In genomic region chr3:34662712-34663655, GRCm38 (mm10) we compare ENCODE assay signal across 9 mouse cellular contexts. TPM values are rescaled to one million over a fixed set of nuclear protein-coding genes. Genes with fewer than 3 reads are reported as not detected.
DNase-seq lines count a peak whose midpoint lies in the region; ATAC-seq lines count a peak whose summit lies in the region.
"Had no signal": no experiment of that assay in that cellular context is flagged by ENCODE, and none has a peak within 500 bp of the region (broad histone marks: within the 10 kb centered on the region; RNA-seq: fewer than 3 reads in every experiment).

No protein-coding gene starts in this region.

- peaks cover 100% of the 10 kb centered on the region for H3K27me3 ChIP-seq in lung, embryonic 15.5 days
- H3K27me3 ChIP-seq in forebrain, embryonic 10.5 days (ENCODE audit: poor library complexity, severe bottlenecking) = peaks cover 99% of the 10 kb centered on the region
- H3K27me3 ChIP-seq in limb, embryonic 12.5 days = peaks cover 96% of the 10 kb centered on the region

- 1% methylated on average over 53 of the region's 53 CpGs for WGBS in lung, embryonic 15.5 days
- WGBS in forebrain, embryonic 10.5 days = under 1% methylated on average over 53 of the region's 53 CpGs
- under 1% methylated on average over 53 of the region's 53 CpGs for WGBS in limb, embryonic 12.5 days

- no peak for DNase-seq in lung, postnatal 14 days
- DNase-seq in forebrain, embryonic 10.5 days (ENCODE audit: extremely low spot score, low spot score) = peak; percentile 75
- peak; percentile 80 for DNase-seq in retina, postnatal 1 day
- no peak for DNase-seq in adrenal gland, adult 2 months
- no peak for DNase-seq in cerebellum, postnatal 14 days
- DNase-seq in adipocyte (ENCODE audit: low spot score) = no peak
- DNase-seq: right cerebral cortex, postnatal 14 days had no signal

- peak overlapping the region; percentile 34 for H3K4me3 ChIP-seq in lung, embryonic 15.5 days
- peak overlapping the region; percentile 79 for H3K4me3 ChIP-seq in forebrain, embryonic 10.5 days
- H3K4me3 ChIP-seq in limb, embryonic 12.5 days (replicated peaks) = peak overlapping the region; percentile 26; the same call in 1 of the 2 replicates

- peak overlapping the region; percentile 49 for H3K4me2 ChIP-seq in lung, embryonic 15.5 days
- H3K4me2 ChIP-seq in limb, embryonic 12.5 days = peak overlapping the region; percentile 47; the same call in 1 of the 2 replicates

- no peak overlapping the region for H3K27ac ChIP-seq in lung, embryonic 15.5 days
- H3K27ac ChIP-seq in forebrain, embryonic 10.5 days = peak overlapping the region; percentile 99
- H3K27ac ChIP-seq in limb, embryonic 12.5 days = no peak overlapping the region

- peaks cover 17% of the 10 kb centered on the region for H3K4me1 ChIP-seq in lung, embryonic 15.5 days
- H3K4me1 ChIP-seq in forebrain, embryonic 10.5 days = peaks cover 100% of the 10 kb centered on the region
- H3K4me1 ChIP-seq in limb, embryonic 12.5 days (replicated peaks) = peaks cover 13% of the 10 kb centered on the region

- no peak for ATAC-seq in lung, embryonic 15.5 days (ENCODE audit: borderline replicate concordance, extremely low read depth, low FRiP score, low TSS enrichment)
- no peak for ATAC-seq in limb, embryonic 12.5 days (ENCODE audit: insufficient number of reproducible peaks, insufficient read depth, low FRiP score, low TSS enrichment, low read depth)

- H3K9me3 ChIP-seq in lung, embryonic 15.5 days = no peaks in the 10 kb centered on the region
- H3K9me3 ChIP-seq in forebrain, embryonic 10.5 days = no peaks in the 10 kb centered on the region
- H3K9me3 ChIP-seq in limb, embryonic 12.5 days = no peaks in the 10 kb centered on the region

- no peaks in the 10 kb centered on the region for H3K36me3 ChIP-seq in lung, embryonic 15.5 days
- H3K36me3 ChIP-seq in forebrain, embryonic 10.5 days (replicated peaks) = peaks cover 4% of the 10 kb centered on the region
- no peaks in the 10 kb centered on the region for H3K36me3 ChIP-seq in limb, embryonic 12.5 days

- H3K9ac ChIP-seq in lung, embryonic 15.5 days = no peak overlapping the region
- no peak overlapping the region for H3K9ac ChIP-seq in limb, embryonic 12.5 days (replicated peaks)

RNA-seq across cellular contexts. Expression of gene Sox2, which starts 12.8 kb away (rescaled TPM):
- 4.1 and 5.3 TPM in 2 replicates for polyA plus RNA-seq in lung, embryonic 15.5 days (2015; fragmentation: Nextera tagmentation; extraction: Ambion mirVana)
- polyA plus RNA-seq in forebrain, embryonic 10.5 days (2016; fragmentation: Nextera tagmentation; extraction: Ambion mirVana) = 29.2 and 29.3 TPM in 2 replicates
- 0.52 and 0.90 TPM in 2 replicates for polyA plus RNA-seq in limb, embryonic 12.5 days (2016; fragmentation: Nextera tagmentation; extraction: Ambion mirVana)
- total RNA-seq in adrenal gland, adult 2 months (2021) = under 1 TPM; 0.14 to 0.28 TPM
- 0.42 and 0.44 TPM in 2 replicates for polyA plus RNA-seq in adrenal gland, adult 2 months (2012; rRNA removed)

Comparison
In these comparisons a context has a peak if more than half of its experiments do, and no peak if none do; other contexts are left out.
1. H3K4me3 ChIP-seq: peak in every context shown above with its lines; median percentile 79 in forebrain, embryonic 10.5 days; 34 in lung, embryonic 15.5 days; 26 in limb, embryonic 12.5 days.
2. DNase-seq: peak in forebrain, embryonic 10.5 days (single experiment) and retina, postnatal 1 day (single experiment); none in lung, postnatal 14 days (single experiment), adrenal gland, adult 2 months (single experiment), cerebellum, postnatal 14 days (0 of 2) and adipocyte (single experiment).